Mouse (Mus musculus) small intestine, adult 2 months (tissue): Measurements from ENCODE around the gene Dlx4.

Experiments
- CTCF ChIP-seq: fragments of 200-500 bp; IDR thresholded peaks from 2 replicates; pipeline ENCODE4 v1.5.1; 2012; ENCODE audit warnings: low read depth, mild to moderate bottlenecking, control low read depth, inconsistent platforms, low read length, moderate library complexity, mixed read lengths; ENCODE audit not compliant: insufficient replicate concordance, insufficient read length; ENCODE audit errors: extremely low read depth
- POLR2A ChIP-seq: fragments of 200-500 bp; IDR thresholded peaks from 2 replicates; pipeline ENCODE4 v1.6.1; 2012; ENCODE audit warnings: low read depth, mild to moderate bottlenecking, control low read depth, inconsistent platforms, low read length, moderate library complexity

DNA sequence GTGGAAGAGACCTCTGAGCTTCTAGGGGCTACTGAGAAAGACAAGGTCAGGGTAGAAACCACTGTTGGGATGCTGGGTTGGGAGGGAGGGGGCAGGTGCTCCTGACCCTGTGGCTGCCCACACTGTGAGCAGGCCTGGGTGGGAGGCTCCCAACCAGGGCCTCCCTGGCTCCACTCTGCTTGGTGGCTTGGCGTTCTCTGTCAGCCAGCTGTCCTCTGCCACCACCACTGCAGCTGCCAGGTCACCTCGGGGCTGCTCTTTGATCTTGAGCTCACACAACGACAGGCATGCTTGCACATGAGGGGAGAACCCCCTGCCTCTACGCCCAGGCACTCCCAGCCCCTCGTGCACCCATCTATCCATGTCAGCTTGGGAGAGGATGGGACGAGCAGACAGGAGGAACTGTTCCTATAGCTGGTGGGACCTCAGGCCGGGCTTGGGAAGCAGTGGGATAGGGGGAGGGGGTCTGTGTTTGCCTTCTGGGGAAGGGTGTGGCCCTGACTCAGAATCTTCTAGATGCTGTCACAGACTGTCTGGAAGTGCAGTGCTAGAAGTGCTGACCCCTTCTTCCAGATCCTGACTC is 20.6 kb downstream of the Dlx4 start:
- no peak for TF ChIP-seq CTCF
- no peak for TF ChIP-seq POLR2A
